Mouse (Mus musculus): ENCODE measurements around the gene Dock10.

DNA sequence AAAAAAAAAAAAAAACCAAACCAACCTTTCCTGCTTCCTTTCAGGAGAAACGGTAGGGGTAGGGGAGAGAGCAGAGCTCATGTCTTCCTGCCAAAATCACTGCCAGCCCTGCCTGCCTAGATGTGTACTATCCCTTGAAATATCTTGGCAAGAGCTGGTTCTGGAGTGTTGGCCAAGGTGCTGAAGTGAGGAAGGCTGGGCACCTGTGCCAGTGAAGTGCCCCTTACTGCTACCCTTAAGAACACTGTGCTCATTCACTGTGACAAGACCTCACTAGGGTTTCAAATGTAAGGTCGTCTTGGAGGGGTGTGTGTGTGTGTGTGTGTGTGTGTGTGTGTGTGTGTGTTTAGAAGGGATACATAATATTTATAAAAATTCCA, 2.3 kb downstream of the Dock10 start:
- TF ChIP-seq CTCF (conservative IDR thresholded peaks at IDR 0.05; ENCODE audit: insufficient read depth, insufficient read length, low read depth, low read length) (no peak), POLR2A (IDR thresholded peaks at IDR 0.05; ENCODE audit: low read depth, low read length) (no peak)

All from kidney, adult 2 months (tissue).